Mouse (Mus musculus) ES-Bruce4 (cell line): Measurements from ENCODE around the gene Faxc.

ENCODE experiments used
- CTCF ChIP-seq: IDR thresholded peaks from one replicate; pipeline ENCODE4 v1.8.1; 2011; ENCODE audit warnings: low read depth, low read length
- POLR2A ChIP-seq: IDR thresholded peaks from one replicate; pipeline ENCODE4 v1.8.1; 2011; ENCODE audit warnings: low read length; ENCODE audit not compliant: insufficient read depth

DNA sequence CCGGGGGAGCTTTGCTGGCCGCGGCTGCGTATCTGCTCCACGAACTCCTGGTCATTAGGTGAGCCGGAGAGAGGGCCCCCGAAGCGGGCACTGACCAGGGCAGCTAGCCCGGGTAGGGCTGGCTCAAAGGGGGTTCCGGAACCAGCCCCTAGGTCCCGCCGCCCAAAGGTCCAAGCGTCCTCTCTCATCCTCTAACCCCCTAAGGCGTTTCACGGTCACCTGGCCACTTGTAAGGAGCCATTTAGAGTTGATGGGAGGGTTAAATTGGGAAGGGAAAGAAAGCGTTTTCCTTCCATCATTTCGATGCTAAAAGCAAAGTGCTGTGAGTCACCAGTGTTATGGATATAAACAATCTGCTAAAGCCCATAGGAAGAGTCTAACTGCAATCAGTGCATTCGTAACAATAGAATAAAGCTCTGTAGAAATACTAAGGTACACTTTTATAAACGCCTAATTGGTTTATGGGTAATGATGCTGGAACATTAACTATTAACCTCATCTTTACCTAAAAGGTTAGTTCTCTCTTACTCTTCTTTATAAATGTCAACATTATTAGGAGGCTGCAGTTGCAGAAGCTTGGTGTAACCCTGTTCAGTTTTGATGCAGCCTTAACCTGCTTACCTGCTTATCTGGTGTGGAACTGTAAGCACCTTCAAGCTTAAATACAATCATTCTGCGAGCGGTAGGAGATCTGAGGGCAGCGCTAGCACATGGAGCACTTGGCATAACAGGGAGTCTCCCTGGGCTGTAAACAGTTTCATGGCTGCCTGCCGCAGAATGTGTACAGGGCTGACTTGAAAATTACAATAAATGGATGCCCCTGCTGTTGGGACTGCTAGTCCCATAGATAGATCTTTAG, 872 bp downstream of the Faxc start:
- TF ChIP-seq POLR2A (no peak), CTCF (no peak)
